Mouse (Mus musculus): ENCODE results near the gene Havcr2. TPM values are rescaled to one million over a fixed set of nuclear protein-coding genes. Genes with fewer than 3 reads are reported as not detected.

The Havcr2 gene
- polyA plus RNA-seq, 1 experiment from 2014 or later: 0.06 TPM

- ATAC-seq (ENCODE audit: low FRiP score, low TSS enrichment) (no peak), DNase-seq (ENCODE audit: low spot score) (no peak)
- Histone ChIP-seq H3K9me3 (ENCODE audit: control insufficient read depth, low read length) (no peaks in the 10 kb centered on the region), H3K4me3 (ENCODE audit: low read depth, low read length) (no peak overlapping the region), H3K9ac (ENCODE audit: low read length) (no peak overlapping the region), H3K4me2 (replicated peaks; ENCODE audit: low read depth) (no peak overlapping the region), H3K27me3 (ENCODE audit: control insufficient read depth, insufficient read depth, low read length) (no peaks in the 10 kb centered on the region), H3K36me3 (ENCODE audit: control insufficient read depth, insufficient read depth, low read length) (no peaks in the 10 kb centered on the region), H3K27ac (replicated peaks) (no peak overlapping the region), H3K4me1 (replicated peaks; ENCODE audit: control insufficient read depth, insufficient read depth) (no peaks in the 10 kb centered on the region)
- 75% methylated on average over 13 of the region's 13 CpGs for WGBS
- TF ChIP-seq EP300 (optimal IDR thresholded peaks at IDR 0.05) (no peak), CTCF (IDR thresholded peaks at IDR 0.05; ENCODE audit: low read depth) (no peak)
These were observed 6.9 kb upstream of the Havcr2 start for GRCm38 (mm10) chr11:46447644-46448484.

GRCm38 (mm10) chr11:46449461-46450080, 5.2 kb upstream of the Havcr2 start:
- no peak for TF ChIP-seq CTCF (IDR thresholded peaks at IDR 0.05; ENCODE audit: low read depth)
- no peak for TF ChIP-seq EP300 (optimal IDR thresholded peaks at IDR 0.05)
- Histone ChIP-seq H3K4me2 (replicated peaks; ENCODE audit: low read depth) (no peak overlapping the region), H3K9me3 (ENCODE audit: control insufficient read depth, low read length) (no peaks in the 10 kb centered on the region), H3K4me3 (ENCODE audit: low read depth, low read length) (no peak overlapping the region), H3K27me3 (ENCODE audit: control insufficient read depth, insufficient read depth, low read length) (no peaks in the 10 kb centered on the region), H3K27ac (replicated peaks) (no peak overlapping the region), H3K36me3 (ENCODE audit: control insufficient read depth, insufficient read depth, low read length) (no peaks in the 10 kb centered on the region), H3K9ac (ENCODE audit: low read length) (no peak overlapping the region), H3K4me1 (replicated peaks; ENCODE audit: control insufficient read depth, insufficient read depth) (no peaks in the 10 kb centered on the region)
- 63% methylated on average over 11 of the region's 11 CpGs for WGBS
- DNase-seq (ENCODE audit: low spot score) (no peak), ATAC-seq (ENCODE audit: low FRiP score, low TSS enrichment) (no peak)

GRCm38 (mm10) chr11:46459960-46460359, 5.2 kb downstream of the Havcr2 start:
- Histone ChIP-seq H3K36me3 (ENCODE audit: control insufficient read depth, insufficient read depth, low read length) (no peaks in the 10 kb centered on the region), H3K4me3 (ENCODE audit: low read depth, low read length) (no peak overlapping the region), H3K4me1 (replicated peaks; ENCODE audit: control insufficient read depth, insufficient read depth) (no peaks in the 10 kb centered on the region), H3K27me3 (ENCODE audit: control insufficient read depth, insufficient read depth, low read length) (no peaks in the 10 kb centered on the region), H3K4me2 (replicated peaks; ENCODE audit: low read depth) (no peak overlapping the region), H3K9me3 (ENCODE audit: control insufficient read depth, low read length) (no peaks in the 10 kb centered on the region), H3K9ac (ENCODE audit: low read length) (no peak overlapping the region), H3K27ac (replicated peaks) (no peak overlapping the region)
- ATAC-seq (ENCODE audit: low FRiP score, low TSS enrichment) (no peak), DNase-seq (ENCODE audit: low spot score) (no peak)
- 63% methylated on average over 3 of the region's 3 CpGs for WGBS
- TF ChIP-seq EP300 (optimal IDR thresholded peaks at IDR 0.05) (no peak), CTCF (IDR thresholded peaks at IDR 0.05; ENCODE audit: low read depth) (no peak)

GRCm38 (mm10) chr11:46461362-46461761, 6.6 kb downstream of the Havcr2 start:
- Histone ChIP-seq H3K4me1 (replicated peaks; ENCODE audit: control insufficient read depth, insufficient read depth) (no peaks in the 10 kb centered on the region), H3K4me3 (ENCODE audit: low read depth, low read length) (no peak overlapping the region), H3K27ac (replicated peaks) (no peak overlapping the region), H3K4me2 (replicated peaks; ENCODE audit: low read depth) (no peak overlapping the region), H3K9me3 (ENCODE audit: control insufficient read depth, low read length) (no peaks in the 10 kb centered on the region), H3K36me3 (ENCODE audit: control insufficient read depth, insufficient read depth, low read length) (no peaks in the 10 kb centered on the region), H3K27me3 (ENCODE audit: control insufficient read depth, insufficient read depth, low read length) (no peaks in the 10 kb centered on the region), H3K9ac (ENCODE audit: low read length) (no peak overlapping the region)
- DNase-seq (ENCODE audit: low spot score) (no peak), ATAC-seq (ENCODE audit: low FRiP score, low TSS enrichment) (no peak)
- TF ChIP-seq CTCF (IDR thresholded peaks at IDR 0.05; ENCODE audit: low read depth) (no peak), EP300 (optimal IDR thresholded peaks at IDR 0.05) (no peak)
- 68% methylated on average over 5 of the region's 5 CpGs for WGBS

GRCm38 (mm10) chr11:46461931-46462330, 7.2 kb downstream of the Havcr2 start:
- no peak for TF ChIP-seq EP300 (optimal IDR thresholded peaks at IDR 0.05)
- no peak for TF ChIP-seq CTCF (IDR thresholded peaks at IDR 0.05; ENCODE audit: low read depth)
- Histone ChIP-seq H3K27ac (replicated peaks) (no peak overlapping the region), H3K4me1 (replicated peaks; ENCODE audit: control insufficient read depth, insufficient read depth) (no peaks in the 10 kb centered on the region), H3K27me3 (ENCODE audit: control insufficient read depth, insufficient read depth, low read length) (no peaks in the 10 kb centered on the region), H3K4me3 (ENCODE audit: low read depth, low read length) (no peak overlapping the region), H3K36me3 (ENCODE audit: control insufficient read depth, insufficient read depth, low read length) (no peaks in the 10 kb centered on the region), H3K9ac (ENCODE audit: low read length) (no peak overlapping the region), H3K4me2 (replicated peaks; ENCODE audit: low read depth) (no peak overlapping the region), H3K9me3 (ENCODE audit: control insufficient read depth, low read length) (no peaks in the 10 kb centered on the region)
- DNase-seq (ENCODE audit: low spot score) (no peak), ATAC-seq (ENCODE audit: low FRiP score, low TSS enrichment) (no peak)
- 38% methylated on average over 5 of the region's 5 CpGs for WGBS

GRCm38 (mm10) chr11:46466878-46467277, 12.1 kb downstream of the Havcr2 start:
- WGBS: 82% methylated on average over 2 of the region's 2 CpGs
- TF ChIP-seq EP300 (optimal IDR thresholded peaks at IDR 0.05) (no peak), CTCF (IDR thresholded peaks at IDR 0.05; ENCODE audit: low read depth) (no peak)

More at GRCm38 (mm10) chr11:46466878-46467277, 12.1 kb downstream of the Havcr2 start:
- no peaks in the 10 kb centered on the region for H3K27me3 ChIP-seq (ENCODE audit: control insufficient read depth, insufficient read depth, low read length)
- H3K9me3 ChIP-seq (ENCODE audit: control insufficient read depth, low read length): no peaks in the 10 kb centered on the region
- H3K27ac ChIP-seq (replicated peaks): no peak overlapping the region
- H3K9ac ChIP-seq (ENCODE audit: low read length): no peak overlapping the region
- H3K4me3 ChIP-seq (ENCODE audit: low read depth, low read length): no peak overlapping the region
- no peaks in the 10 kb centered on the region for H3K36me3 ChIP-seq (ENCODE audit: control insufficient read depth, insufficient read depth, low read length)
- no peaks in the 10 kb centered on the region for H3K4me1 ChIP-seq (replicated peaks; ENCODE audit: control insufficient read depth, insufficient read depth)
- no peak overlapping the region for H3K4me2 ChIP-seq (replicated peaks; ENCODE audit: low read depth)
- no peak for ATAC-seq (ENCODE audit: low FRiP score, low TSS enrichment)
- no peak for DNase-seq (ENCODE audit: low spot score)
